Mouse (Mus musculus): ENCODE results near the gene Ms4a6d.
"Not testable (repeated sequence)": the region's sequence is repeated elsewhere in the genome, so short reads cannot be mapped to it uniquely, and the experiment has no call there.

Gene Ms4a6d

GRCm38 (mm10) chr19:11554726-11555125 lies 49.9 kb downstream of the Ms4a6d start:
- DNase-seq (ENCODE audit: low spot score), result no peak

GRCm38 (mm10) chr19:11547911-11548310 lies 56.7 kb downstream of the Ms4a6d start:
- no peak for DNase-seq (ENCODE audit: low spot score)

- not testable (repeated sequence) for DNase-seq (ENCODE audit: low spot score)
Observed at GRCm38 (mm10) chr19:11544383-11544782, 60.3 kb downstream of the Ms4a6d start.

- not testable (repeated sequence) for DNase-seq (ENCODE audit: low spot score)
Observed at GRCm38 (mm10) chr19:11540166-11540821, 64.4 kb downstream of the Ms4a6d start.

- peak; percentile 4 for DNase-seq (ENCODE audit: low spot score)
Observed at GRCm38 (mm10) chr19:11537336-11537735, 67.3 kb downstream of the Ms4a6d start.
